Mouse (Mus musculus) lung, embryonic 14.5 days (tissue): ENCODE data around the gene Sh3gl1. TPM values are rescaled to one million over a fixed set of nuclear protein-coding genes. Genes with fewer than 3 reads are reported as not detected.

Source experiments
- ATAC-seq: fragments of 200-750 bp; cut with Nextera tagmentation; 2 replicates; pipeline ENCODE4 v1.8.0; 2017; ENCODE audit warnings: mild to moderate bottlenecking, moderate TSS enrichment, moderate library complexity; ENCODE audit not compliant: insufficient read depth
- DNase-seq: peaks from one replicate; pipeline ENCODE4 v3.0.0-alpha.2; 2015
- H3K27ac ChIP-seq: fragments of 300-500 bp; sonication (generic); 2 replicates; pipeline ENCODE4 v1.5.1; 2014; ENCODE audit warnings: low read depth, mild to moderate bottlenecking, moderate library complexity
- H3K27me3 ChIP-seq: fragments of 300-500 bp; sonication (generic); 2 replicates; pipeline ENCODE4 v1.6.1; 2014; ENCODE audit warnings: low read length, control low read depth; ENCODE audit not compliant: insufficient read depth
- H3K36me3 ChIP-seq: fragments of 300-500 bp; sonication (generic); 2 replicates; pipeline ENCODE4 v1.6.1; 2014; ENCODE audit warnings: control low read depth; ENCODE audit not compliant: insufficient read depth
- H3K4me1 ChIP-seq: fragments of 300-500 bp; sonication (generic); 2 replicates; pipeline ENCODE4 v1.6.1; 2014; ENCODE audit warnings: antibody characterized with exemption, control low read depth; ENCODE audit not compliant: insufficient read depth
- H3K4me2 ChIP-seq: fragments of 300-500 bp; sonication (generic); 2 replicates; pipeline ENCODE4 v1.6.1; 2014; ENCODE audit warnings: mild to moderate bottlenecking
- H3K4me3 ChIP-seq: fragments of 300-500 bp; sonication (generic); 2 replicates; pipeline ENCODE4 v1.5.1; 2014; ENCODE audit warnings: low read depth, low read length
- H3K9ac ChIP-seq: fragments of 300-500 bp; sonication (generic); 2 replicates; pipeline ENCODE4 v1.6.1; 2014
- H3K9me3 ChIP-seq: fragments of 300-500 bp; sonication (generic); 2 replicates; pipeline ENCODE4 v1.6.1; 2016; ENCODE audit warnings: low read depth, low read length, control low read depth
- CTCF ChIP-seq: IDR thresholded peaks from 2 replicates; pipeline ENCODE4 v1.5.1; 2016; ENCODE audit warnings: antibody characterized with exemption, low read depth
- WGBS: fragments of 180-500 bp; shearing (Covaris S2); extraction: QIAGEN DNeasy Blood & Tissue Kit; methylation state at CpG from one replicate; pipeline ENCODE4 v1.1.7; 2014; 5-methylcytosine and 5-hydroxymethylcytosine counted together
- polyA plus RNA-seq: library from polyadenylated mRNA; unstranded; fragments of >200 nt; fragmentation: Nextera tagmentation; extraction: Ambion mirVana; gene quantifications from 2 replicates; pipeline ENCODE4 v1.2.1, GENCODE M21; 2014

The Sh3gl1 gene
- polyA plus RNA-seq, 1 experiment from 2014 or later = 160 TPM

DNA sequence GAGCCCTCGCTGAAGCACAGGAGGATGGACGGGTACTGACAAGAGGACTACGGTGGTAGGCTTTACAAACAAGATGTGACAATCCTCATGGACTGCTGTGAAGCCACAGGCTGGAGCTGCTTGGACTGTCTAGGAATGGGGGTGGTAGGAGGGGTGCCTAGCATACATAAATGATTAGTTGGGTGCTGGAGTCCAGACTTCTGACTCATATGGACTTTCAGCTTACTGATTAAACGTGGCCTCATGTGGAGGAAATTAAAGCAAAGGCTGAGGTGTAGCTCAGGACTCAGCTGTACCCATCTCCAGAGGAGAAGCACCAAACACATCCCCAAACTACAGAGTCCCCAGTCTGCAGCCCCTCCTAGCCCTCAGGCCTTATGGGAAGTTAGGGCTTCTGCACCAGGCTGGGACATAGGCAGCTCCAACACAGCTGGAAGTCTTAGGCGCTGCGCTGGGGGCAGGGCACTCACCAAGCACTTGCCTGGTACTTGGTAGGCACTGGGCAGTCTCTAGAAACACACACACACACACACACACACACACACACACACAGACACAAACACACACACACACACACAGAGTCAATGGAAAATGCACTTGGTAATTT is 4.2 kb downstream of the Sh3gl1 start:
- no peak for TF ChIP-seq CTCF
- 77% methylated on average over 6 of the region's 6 CpGs for WGBS
- Histone ChIP-seq H3K27ac (no peak overlapping the region), H3K36me3 (peaks cover 58% of the 10 kb centered on the region), H3K4me2 (no peak overlapping the region), H3K9ac (no peak overlapping the region), H3K4me3 (no peak overlapping the region), H3K9me3 (no peaks in the 10 kb centered on the region), H3K27me3 (no peaks in the 10 kb centered on the region), H3K4me1 (peaks cover 11% of the 10 kb centered on the region)
- no peak for ATAC-seq
- DNase-seq = no peak

GRCm38 (mm10) chr17:56031431-56031830 is 5.0 kb downstream of the Sh3gl1 start:
- Histone ChIP-seq H3K4me2 (no peak overlapping the region), H3K4me1 (peaks cover 11% of the 10 kb centered on the region), H3K9ac (no peak overlapping the region), H3K27ac (no peak overlapping the region), H3K27me3 (no peaks in the 10 kb centered on the region), H3K36me3 (peaks cover 58% of the 10 kb centered on the region), H3K4me3 (no peak overlapping the region), H3K9me3 (no peaks in the 10 kb centered on the region)
- DNase-seq (no peak), ATAC-seq (no peak)
- no peak for TF ChIP-seq CTCF
- WGBS = 91% methylated on average over 7 of the region's 7 CpGs

DNA sequence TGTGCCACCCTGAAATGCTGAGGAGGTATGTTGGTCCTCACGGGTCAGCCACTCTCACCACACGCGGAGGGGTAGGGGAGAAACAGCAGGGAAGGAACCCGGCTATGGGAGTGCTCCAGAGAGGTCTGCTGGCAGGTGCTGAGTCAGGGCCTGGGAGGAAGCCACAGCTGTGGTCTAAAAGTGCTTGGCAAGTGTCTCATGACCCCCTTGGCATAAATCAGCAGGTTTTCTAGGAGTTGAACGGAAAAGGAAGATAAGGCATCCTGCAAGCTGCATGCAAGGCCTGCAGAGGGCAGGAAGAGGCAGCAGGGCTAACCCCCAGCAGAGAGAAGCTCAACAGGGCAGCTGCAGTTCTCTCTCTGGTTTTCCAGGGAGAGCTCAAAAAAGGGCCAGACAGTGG is 5.5 kb downstream of the Sh3gl1 start:
- WGBS = 52% methylated on average over 5 of the region's 5 CpGs
- Histone ChIP-seq H3K27me3 (no peaks in the 10 kb centered on the region), H3K9me3 (no peaks in the 10 kb centered on the region), H3K4me3 (no peak overlapping the region), H3K9ac (no peak overlapping the region), H3K36me3 (peaks cover 58% of the 10 kb centered on the region), H3K4me1 (peaks cover 11% of the 10 kb centered on the region), H3K4me2 (no peak overlapping the region), H3K27ac (no peak overlapping the region)
- no peak for TF ChIP-seq CTCF
- DNase-seq (peak; percentile 27), ATAC-seq (no peak)

- TF ChIP-seq CTCF = no peak
- H3K36me3 ChIP-seq = peaks cover 61% of the 10 kb centered on the region
- no peak overlapping the region for H3K9ac ChIP-seq
- DNase-seq = no peak
- no peak for ATAC-seq
- H3K9me3 ChIP-seq = no peaks in the 10 kb centered on the region
- no peak overlapping the region for H3K27ac ChIP-seq
- peaks cover 8% of the 10 kb centered on the region for H3K4me1 ChIP-seq
- H3K27me3 ChIP-seq = no peaks in the 10 kb centered on the region
- no peak overlapping the region for H3K4me3 ChIP-seq
- 88% methylated on average over 9 of the region's 9 CpGs for WGBS
- no peak overlapping the region for H3K4me2 ChIP-seq
Measured at GRCm38 (mm10) chr17:56030238-56030870, 6.1 kb downstream of the Sh3gl1 start.

DNA sequence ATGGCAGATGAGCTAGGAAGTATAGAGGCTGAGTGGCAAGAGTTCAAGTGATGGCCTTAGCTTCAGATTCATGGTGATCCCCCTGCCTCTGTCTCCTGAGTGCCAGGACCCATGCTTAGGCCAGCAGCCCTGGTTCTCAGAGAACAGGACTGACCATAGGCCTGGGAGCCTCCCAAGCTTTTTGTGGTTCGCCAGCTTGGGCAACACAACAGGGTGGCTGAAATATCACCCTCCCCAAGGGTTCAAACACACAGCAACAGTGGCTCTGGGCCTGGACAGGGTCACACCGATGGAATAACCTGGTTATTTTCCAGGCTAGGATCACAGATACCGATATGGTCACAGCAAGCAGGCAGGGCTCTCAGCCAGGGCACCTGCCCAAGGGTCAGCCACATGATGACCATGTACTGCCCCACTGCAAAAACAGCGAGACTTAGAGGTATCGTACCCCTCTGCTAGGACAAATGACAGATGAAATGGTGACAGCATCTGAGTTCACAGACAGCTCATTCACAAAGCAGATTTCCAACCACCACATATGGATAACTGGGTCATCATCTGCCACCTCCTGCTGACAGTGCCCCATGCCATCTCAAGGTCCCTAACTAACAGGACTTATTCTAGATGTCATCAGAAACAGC is 8.5 kb downstream of the Sh3gl1 start:
- no peak overlapping the region for H3K27ac ChIP-seq
- no peaks in the 10 kb centered on the region for H3K27me3 ChIP-seq
- no peak for TF ChIP-seq CTCF
- 85% methylated on average over 5 of the region's 5 CpGs for whole genome bisulfite sequencing
- H3K4me2 ChIP-seq = no peak overlapping the region
- DNase-seq = no peak
- ATAC-seq = no peak
- peaks cover 46% of the 10 kb centered on the region; the same call in 1 of the 2 replicates for H3K36me3 ChIP-seq
- H3K9ac ChIP-seq = no peak overlapping the region
- H3K9me3 ChIP-seq = no peaks in the 10 kb centered on the region
- H3K4me1 ChIP-seq = no peaks in the 10 kb centered on the region
- H3K4me3 ChIP-seq = no peak overlapping the region

GRCm38 (mm10) chr17:56026881-56027280 is 9.6 kb downstream of the Sh3gl1 start:
- ATAC-seq (no peak), DNase-seq (no peak)
- peaks cover 43% of the 10 kb centered on the region; the same call in 1 of the 2 replicates for H3K36me3 ChIP-seq
- TF ChIP-seq CTCF = no peak
- no peaks in the 10 kb centered on the region for H3K9me3 ChIP-seq
- no peak overlapping the region for H3K4me3 ChIP-seq
- no peaks in the 10 kb centered on the region for H3K4me1 ChIP-seq
- H3K27ac ChIP-seq = no peak overlapping the region
- no peak overlapping the region for H3K4me2 ChIP-seq
- 72% methylated on average over 1 of the region's 1 CpGs for WGBS
- H3K27me3 ChIP-seq = no peaks in the 10 kb centered on the region
- no peak overlapping the region for H3K9ac ChIP-seq

- Histone ChIP-seq H3K36me3 (peaks cover 42% of the 10 kb centered on the region; the same call in 1 of the 2 replicates), H3K27ac (no peak overlapping the region), H3K4me1 (no peaks in the 10 kb centered on the region), H3K27me3 (no peaks in the 10 kb centered on the region), H3K9me3 (no peaks in the 10 kb centered on the region), H3K4me2 (no peak overlapping the region), H3K4me3 (no peak overlapping the region), H3K9ac (no peak overlapping the region)
- WGBS = 81% methylated on average over 1 of the region's 1 CpGs
- DNase-seq (no peak), ATAC-seq (no peak)
- no peak for TF ChIP-seq CTCF
Measured at GRCm38 (mm10) chr17:56026303-56026702, 10.1 kb downstream of the Sh3gl1 start.
